Mouse (Mus musculus) brain, adult 2 months (tissue): ENCODE measurements at regions not wholly inside any gene's neighbourhood (a gene's known extent, or its start where the extent isn't known, plus 50 kb on each side); places are given as distances from the start of the nearest gene placed in this dataset.

Source experiments
- DNase-seq: peaks from one replicate; pipeline ENCODE4 v3.0.0; 2011; ENCODE audit warnings: low read depth, low spot score

- peak; percentile 27 for DNase-seq
These were observed 481.3 kb upstream of the Gm597 start for GRCm38 (mm10) chr1:29261375-29261774.

GRCm38 (mm10) chr1:29216766-29217581 is 436.9 kb upstream of the Gm597 start:
- DNase-seq = peak; percentile 23
